14 mouse cellular contexts compared by ENCODE assay signal in genomic region chr1:152038086-152038485, GRCm38 (mm10). TPM values are rescaled to one million over a fixed set of nuclear protein-coding genes. Genes with fewer than 3 reads are reported as not detected.
DNase-seq lines count a peak whose midpoint lies in the region; ATAC-seq and TF ChIP-seq lines count a peak whose summit lies in the region.
"Had no signal": no experiment of that assay in that cellular context is flagged by ENCODE, and none has a peak within 500 bp of the region (broad histone marks: within the 10 kb centered on the region; RNA-seq: fewer than 3 reads in every experiment).

No protein-coding gene starts in this region.

- H3K36me3 ChIP-seq in kidney, postnatal 0 days (ENCODE audit: insufficient read depth, low read length) = no peaks in the 10 kb centered on the region
- no peaks in the 10 kb centered on the region for H3K36me3 ChIP-seq in kidney, embryonic 16.5 days (ENCODE audit: insufficient read depth, low read length)
- no peaks in the 10 kb centered on the region for H3K36me3 ChIP-seq in heart, embryonic 11.5 days (ENCODE audit: control insufficient read depth, insufficient read depth, low read length)
- H3K36me3 ChIP-seq: limb, embryonic 12.5 days had no signal

- no peak for ATAC-seq in kidney, postnatal 0 days (replicated peaks; ENCODE audit: low FRiP score, low read depth)
- ATAC-seq in kidney, embryonic 16.5 days (ENCODE audit: low FRiP score, low TSS enrichment) = no peak
- peak; percentile 75 for ATAC-seq in inflammation-experienced regulatory T-cells, adult 6 months
- no peak for ATAC-seq in megakaryocyte-erythroid progenitor cell, adult 5-6 weeks (replicated peaks; ENCODE audit: low FRiP score, low TSS enrichment, poor library complexity, severe bottlenecking)
- ATAC-seq in heart, embryonic 11.5 days (replicated peaks; ENCODE audit: insufficient number of reproducible peaks, low FRiP score, low TSS enrichment) = no peak

- H3K4me3 ChIP-seq in kidney, postnatal 0 days (replicated peaks; ENCODE audit: low read depth, low read length) = no peak overlapping the region
- H3K4me3 ChIP-seq in kidney, embryonic 16.5 days (ENCODE audit: low read length) = no peak overlapping the region
- H3K4me3 ChIP-seq in heart, embryonic 11.5 days (ENCODE audit: low read depth, low read length) = no peak overlapping the region
- H3K4me3 ChIP-seq: erythroblast, embryonic 14.5 days; limb, embryonic 12.5 days had no signal

- no peaks in the 10 kb centered on the region for H3K9me3 ChIP-seq in kidney, postnatal 0 days (replicated peaks; ENCODE audit: low read length)
- no peaks in the 10 kb centered on the region for H3K9me3 ChIP-seq in kidney, embryonic 16.5 days (ENCODE audit: low read length)
- no peaks in the 10 kb centered on the region for H3K9me3 ChIP-seq in heart, embryonic 11.5 days (replicated peaks; ENCODE audit: control insufficient read depth, low read length)
- H3K9me3 ChIP-seq: limb, embryonic 12.5 days had no signal

- H3K9ac ChIP-seq in kidney, postnatal 0 days (ENCODE audit: low read depth, low read length) = no peak overlapping the region
- no peak overlapping the region for H3K9ac ChIP-seq in kidney, embryonic 16.5 days (replicated peaks; ENCODE audit: low read length)
- no peak overlapping the region for H3K9ac ChIP-seq in heart, embryonic 11.5 days (ENCODE audit: low read depth, low read length)
- H3K9ac ChIP-seq: limb, embryonic 12.5 days had no signal

- no peaks in the 10 kb centered on the region for H3K27me3 ChIP-seq in kidney, postnatal 0 days (ENCODE audit: insufficient read depth, low read length)
- H3K27me3 ChIP-seq in kidney, embryonic 16.5 days (ENCODE audit: insufficient read depth, low read length) = no peaks in the 10 kb centered on the region
- no peaks in the 10 kb centered on the region for H3K27me3 ChIP-seq in heart, embryonic 11.5 days (ENCODE audit: control insufficient read depth, insufficient read depth, low read length)
- H3K27me3 ChIP-seq: limb, embryonic 12.5 days had no signal

- peaks cover 8% of the 10 kb centered on the region; the same call in 1 of the 2 replicates for H3K4me1 ChIP-seq in kidney, postnatal 0 days (replicated peaks; ENCODE audit: insufficient read depth, low read length)
- H3K4me1 ChIP-seq in kidney, embryonic 16.5 days (ENCODE audit: insufficient read depth, low read length) = peaks cover 23% of the 10 kb centered on the region
- peaks cover 26% of the 10 kb centered on the region; the same call in 1 of the 2 replicates for H3K4me1 ChIP-seq in heart, embryonic 11.5 days (ENCODE audit: control insufficient read depth, insufficient read depth, low read length)

- 55% methylated on average over 9 of the region's 9 CpGs for WGBS in kidney, postnatal 0 days
- WGBS in kidney, embryonic 16.5 days = 58% methylated on average over 9 of the region's 9 CpGs
- WGBS in heart, embryonic 11.5 days (ENCODE audit: insufficient replicate concordance) = 66% methylated on average over 9 of the region's 9 CpGs

- no peak overlapping the region for H3K4me2 ChIP-seq in kidney, postnatal 0 days (ENCODE audit: low read length)
- no peak overlapping the region for H3K4me2 ChIP-seq in kidney, embryonic 16.5 days (replicated peaks; ENCODE audit: low read depth, low read length)
- no peak overlapping the region for H3K4me2 ChIP-seq in heart, embryonic 11.5 days
- H3K4me2 ChIP-seq: limb, embryonic 12.5 days had no signal

- H3K27ac ChIP-seq in kidney, postnatal 0 days = no peak overlapping the region
- no peak overlapping the region for H3K27ac ChIP-seq in kidney, embryonic 16.5 days (ENCODE audit: low read length)
- no peak overlapping the region for H3K27ac ChIP-seq in heart, embryonic 11.5 days (ENCODE audit: low read depth, low read length)
- H3K27ac ChIP-seq: limb, embryonic 12.5 days; macrophage had no signal

- peak; percentile 32 for DNase-seq in kidney, postnatal 0 days (ENCODE audit: low spot score)
- DNase-seq in CD8-positive naive resting alpha-beta T cell, adult 2 months (ENCODE audit: low read depth in 2 of 2, low spot score in 2 of 2) = peak; percentile 31 to 53
- DNase-seq in thymus, postnatal 14 days = peak; percentile 54
- DNase-seq: adrenal gland, postnatal 14 days; heart, adult 18-20 months; heart, postnatal 14 days; lung, adult 18-20 months had no signal

- TF ChIP-seq CTCF in kidney, postnatal 0 days (IDR thresholded peaks at IDR 0.05; ENCODE audit: low read depth) = no peak

RNA-seq across cellular contexts. Expression of gene 1700025G04Rik, which starts 51.8 kb away (rescaled TPM):
- 14.8 and 15.5 TPM in 2 replicates for polyA plus RNA-seq in kidney, postnatal 0 days (2015; fragmentation: Nextera tagmentation; extraction: Ambion mirVana)
- 13.7 and 15.4 TPM in 2 replicates for polyA plus RNA-seq in kidney, embryonic 16.5 days (2015; fragmentation: Nextera tagmentation; extraction: Ambion mirVana)
- polyA plus RNA-seq in inflammation-experienced regulatory T-cells, adult 6 months (2017; shearing (Covaris generic)) = 1 to 10 TPM in 2 of 3 experiments, under 1 TPM in 1; 0.84 to 1.9 (median 1.2) TPM
- 0.04 and 0.25 TPM in 2 replicates for total RNA-seq in megakaryocyte-erythroid progenitor cell, adult 5-6 weeks (2014; fragmentation: Nextera tagmentation)
- total RNA-seq in megakaryocyte-erythroid progenitor cell, adult 5-6 weeks (2017) = 1.7 and 2.0 TPM in 2 replicates
- polyA plus RNA-seq in heart, embryonic 11.5 days (2014; fragmentation: Nextera tagmentation; extraction: Ambion mirVana) = 23.3 and 25.0 TPM in 2 replicates
